Mouse (Mus musculus) lung, adult 2 months (tissue): ENCODE results near the gene Fcnb. TPM values are rescaled to one million over a fixed set of nuclear protein-coding genes. Genes with fewer than 3 reads are reported as not detected.
A peak's percentile ranks its signal among the peaks of the same experiment; 100 is the strongest.

Source experiments
- DNase-seq: peaks from one replicate; pipeline ENCODE4 v3.0.0; 2022
- H3K4me1 ChIP-seq: fragments of 200-500 bp; 2 replicates; pipeline ENCODE4 v1.6.1; 2011; ENCODE audit warnings: low read length; ENCODE audit not compliant: control insufficient read depth, insufficient read depth
- H3K4me3 ChIP-seq: fragments of 200-500 bp; replicated peaks from 2 replicates; pipeline ENCODE3; 2011; ENCODE audit warnings: low read depth, mild to moderate bottlenecking, control low read depth, low read length; ENCODE audit errors: extremely low read depth
- CTCF ChIP-seq: fragments of 200-500 bp; IDR thresholded peaks from 2 replicates; pipeline ENCODE4 v1.5.1; 2011; ENCODE audit warnings: mild to moderate bottlenecking, low read length, control low read depth; ENCODE audit not compliant: insufficient read depth
- POLR2A ChIP-seq: fragments of 200-500 bp; IDR thresholded peaks from 2 replicates; pipeline ENCODE4 v1.6.1; 2011; ENCODE audit warnings: low read depth, mild to moderate bottlenecking, control low read depth, low read length, borderline replicate concordance; ENCODE audit errors: extremely low read depth
- WGBS: fragments of 180-500 bp; shearing (Covaris S2); methylation state at CpG from one replicate; pipeline ENCODE4 v1.1.7; 2018; 5-methylcytosine and 5-hydroxymethylcytosine counted together
- polyA plus RNA-seq: library from polyadenylated mRNA; depleted of rRNA; stranded (reverse); fragments of >200 nt; gene quantifications from 2 replicates; pipeline ENCODE4 v1.2.3, GENCODE M21; 2012; rRNA removed

Fcnb gene
- polyA plus RNA-seq, 1 experiment: 0.13 TPM

DNA sequence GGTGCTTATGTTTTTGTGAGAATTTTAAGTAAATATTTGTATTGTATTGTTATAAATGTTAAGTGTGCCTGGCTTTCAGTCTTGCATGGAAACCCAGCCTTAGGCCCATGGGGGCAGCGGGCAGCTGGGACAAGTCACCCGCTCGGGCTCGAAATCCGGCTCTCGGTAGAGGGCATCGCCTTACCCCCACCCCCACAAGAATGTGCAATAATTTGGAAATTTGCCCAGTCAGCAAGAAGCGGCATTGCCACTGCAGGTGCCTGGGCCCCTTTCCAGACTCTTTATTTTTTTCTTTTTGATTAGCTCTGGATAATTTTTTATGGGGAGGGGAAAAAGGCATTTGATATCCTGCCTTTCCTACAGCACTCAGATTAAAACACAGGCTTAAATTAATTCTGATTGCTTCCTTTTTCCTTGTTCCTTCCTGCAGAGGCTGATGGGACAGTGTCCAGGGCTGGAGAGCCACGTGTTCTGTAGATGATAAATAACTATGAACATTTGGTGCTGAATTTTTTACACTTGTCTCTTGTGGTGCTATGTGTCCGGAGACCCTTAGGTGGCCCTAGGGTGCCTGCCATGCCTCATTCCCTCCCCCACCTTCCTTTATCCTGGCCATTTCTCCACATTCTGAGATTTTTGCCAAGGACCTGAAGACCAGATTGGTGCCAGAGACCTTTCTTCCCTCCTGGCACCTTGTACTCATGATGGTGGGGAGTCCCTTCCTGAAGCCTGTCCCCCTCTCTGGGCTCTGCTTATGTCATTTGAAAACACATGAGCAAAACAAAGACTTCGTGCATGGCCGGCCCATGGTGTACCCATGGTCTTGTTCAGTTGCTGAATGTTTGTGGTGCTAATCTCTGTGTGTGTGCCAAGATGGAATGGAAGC is 46.9 kb downstream of the Fcnb start:
- 26% methylated on average over 12 of the region's 12 CpGs for WGBS
- no peak for TF ChIP-seq POLR2A
- no peak for TF ChIP-seq CTCF
- Histone ChIP-seq H3K4me1 (no peaks in the 10 kb centered on the region), H3K4me3 (no peak overlapping the region)
- peak; percentile 26 for DNase-seq

DNA sequence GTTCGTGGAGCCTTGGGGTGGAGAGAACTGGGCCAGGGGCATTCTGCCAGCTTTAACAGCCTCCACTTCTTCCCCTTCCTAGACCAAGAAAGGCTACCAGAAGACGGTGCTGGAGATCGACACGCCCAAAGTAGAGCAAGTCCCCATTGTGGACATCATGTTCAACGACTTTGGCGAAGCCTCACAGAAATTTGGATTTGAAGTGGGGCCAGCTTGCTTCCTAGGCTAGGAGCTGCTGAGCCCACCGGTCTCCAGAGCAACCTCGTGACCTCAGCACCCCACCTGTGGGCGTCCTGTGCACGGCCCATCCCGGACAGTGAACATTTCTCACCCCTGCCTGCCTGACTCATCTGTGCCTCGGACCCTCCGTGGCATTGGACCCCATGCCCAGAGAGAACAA is 47.9 kb downstream of the Fcnb start:
- TF ChIP-seq CTCF: no peak
- no peak for TF ChIP-seq POLR2A
- no peak overlapping the region for H3K4me3 ChIP-seq
- peak; percentile 9 for DNase-seq
- no peaks in the 10 kb centered on the region for H3K4me1 ChIP-seq
- 71% methylated on average over 13 of the region's 13 CpGs for WGBS

DNA sequence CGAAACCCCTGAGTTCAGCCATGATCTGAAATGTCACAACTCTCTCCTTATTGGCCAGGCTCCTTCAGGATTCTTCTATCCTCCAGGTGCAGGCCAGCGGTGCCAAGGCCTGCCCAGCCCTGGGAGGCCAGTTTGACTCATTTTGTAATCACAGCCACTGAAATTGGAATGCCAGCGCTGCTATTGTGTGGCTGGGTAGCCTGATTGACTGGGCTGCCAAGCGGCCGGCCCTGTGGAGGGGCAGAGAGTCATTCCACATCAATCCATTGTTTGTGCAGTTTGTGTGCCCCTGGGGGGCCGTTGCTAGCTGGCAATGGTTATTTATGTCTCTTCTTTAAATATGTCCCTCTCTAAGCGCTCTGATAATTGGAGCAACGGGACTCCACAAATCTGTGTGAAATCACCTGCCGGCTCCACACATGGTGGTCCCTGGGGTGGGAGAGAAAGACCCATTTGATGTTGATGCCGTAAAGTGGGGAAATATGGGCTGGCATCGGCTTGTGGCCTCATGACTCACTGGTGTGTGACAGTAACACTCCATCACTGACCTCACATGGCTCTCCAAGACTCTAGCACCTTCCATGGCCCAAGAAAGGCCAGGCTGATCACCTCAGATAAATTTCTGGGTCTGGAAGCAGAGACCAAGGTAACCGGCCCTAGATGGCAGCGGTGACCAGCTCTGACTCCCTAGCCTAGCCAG is 50.5 kb downstream of the Fcnb start:
- DNase-seq: no peak
- H3K4me1 ChIP-seq: no peaks in the 10 kb centered on the region
- TF ChIP-seq POLR2A (no peak), CTCF (no peak)
- no peak overlapping the region for H3K4me3 ChIP-seq
- WGBS: 86% methylated on average over 13 of the region's 13 CpGs

DNA sequence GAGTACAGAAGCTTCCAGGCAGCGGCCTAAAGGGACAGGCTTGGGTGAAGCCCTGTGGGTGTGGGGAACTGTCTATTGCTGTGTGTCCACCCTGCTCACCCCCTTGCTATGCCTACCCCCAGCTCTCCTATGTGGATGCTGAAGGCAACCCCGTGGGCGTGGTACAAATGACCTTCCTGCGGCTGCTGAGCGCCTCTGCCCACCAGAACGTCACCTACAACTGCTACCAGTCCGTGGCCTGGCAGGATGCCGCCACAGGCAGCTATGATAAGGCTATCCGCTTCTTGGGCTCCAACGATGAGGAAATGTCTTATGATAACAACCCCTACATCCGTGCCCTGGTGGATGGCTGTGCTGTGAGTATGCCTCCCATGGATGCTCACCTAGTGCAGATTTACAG is 52.2 kb downstream of the Fcnb start:
- TF ChIP-seq CTCF (no peak), POLR2A (no peak)
- 86% methylated on average over 11 of the region's 11 CpGs for WGBS

DNA sequence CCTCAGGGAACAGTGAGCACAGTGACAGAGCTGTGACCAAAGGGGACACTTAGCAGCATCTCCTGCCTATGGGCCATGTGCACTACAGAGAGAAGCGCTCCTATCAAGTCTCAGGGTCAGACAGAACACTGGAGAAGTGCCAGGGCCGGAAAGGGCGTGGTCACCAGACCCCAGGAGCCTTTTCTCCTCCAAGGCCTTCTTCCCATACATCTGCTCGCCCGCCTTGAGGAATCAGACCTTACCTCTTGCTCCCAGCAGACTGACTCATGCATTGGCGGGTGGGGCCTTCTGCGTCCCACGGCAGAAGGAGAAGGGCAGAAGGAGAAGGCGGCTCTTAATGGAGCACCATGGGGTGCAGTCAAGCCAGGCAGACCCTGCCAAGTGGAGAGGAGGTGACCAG is 52.8 kb downstream of the Fcnb start:
- H3K4me1 ChIP-seq: no peaks in the 10 kb centered on the region
- DNase-seq: no peak
- WGBS: 64% methylated on average over 9 of the region's 9 CpGs
- H3K4me3 ChIP-seq: no peak overlapping the region
- TF ChIP-seq POLR2A (no peak), CTCF (no peak)

More for the DNA sequence above, 52.2 kb downstream of the Fcnb start:
- H3K4me3 ChIP-seq: no peak overlapping the region
- no peaks in the 10 kb centered on the region for H3K4me1 ChIP-seq
- DNase-seq: no peak

Other genes with a start within 250 kb of the Fcnb start
- gene Col5a1, start 198.5 kb downstream of the Fcnb start, polyA plus RNA-seq: 18.5 and 18.8 TPM in 2 replicates
- gene Olfm1, start 108.1 kb upstream of the Fcnb start, polyA plus RNA-seq: 33.7 TPM in 2 replicates